Mouse (Mus musculus): ENCODE measurements around the gene Ryr1.

DNA sequence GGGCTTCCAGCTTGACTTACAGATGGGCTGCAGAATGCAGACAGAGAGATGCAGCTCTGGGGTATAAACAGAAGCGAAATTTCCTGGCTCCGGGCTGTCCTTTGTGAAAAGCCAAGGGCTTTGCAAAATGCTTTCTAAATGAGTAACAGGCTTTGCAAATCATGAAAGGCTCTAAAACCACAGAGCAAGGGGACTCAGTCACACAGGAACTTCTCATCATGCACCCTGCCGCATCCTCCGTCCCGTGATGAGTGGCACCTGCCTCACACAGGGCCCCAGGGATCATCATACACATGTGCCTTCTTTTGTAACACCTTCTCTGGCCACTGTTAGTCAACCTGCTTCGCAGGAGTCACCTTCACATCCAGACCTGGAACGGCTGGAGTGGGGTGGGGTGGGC lies 99.4 kb downstream of the Ryr1 start:
- TF ChIP-seq CTCF (IDR thresholded peaks at IDR 0.05; ENCODE audit: low read depth, low read length) (no peak), POLR2A (IDR thresholded peaks at IDR 0.05; ENCODE audit: borderline replicate concordance, low read depth, low read length) (no peak)

Measured in bone marrow macrophage, adult 2 months (primary cell).